Mouse (Mus musculus): ENCODE measurements at regions not wholly inside any gene's neighbourhood (a gene's known extent, or its start where the extent isn't known, plus 50 kb on each side); places are given as distances from the start of the nearest gene placed in this dataset.

DNA sequence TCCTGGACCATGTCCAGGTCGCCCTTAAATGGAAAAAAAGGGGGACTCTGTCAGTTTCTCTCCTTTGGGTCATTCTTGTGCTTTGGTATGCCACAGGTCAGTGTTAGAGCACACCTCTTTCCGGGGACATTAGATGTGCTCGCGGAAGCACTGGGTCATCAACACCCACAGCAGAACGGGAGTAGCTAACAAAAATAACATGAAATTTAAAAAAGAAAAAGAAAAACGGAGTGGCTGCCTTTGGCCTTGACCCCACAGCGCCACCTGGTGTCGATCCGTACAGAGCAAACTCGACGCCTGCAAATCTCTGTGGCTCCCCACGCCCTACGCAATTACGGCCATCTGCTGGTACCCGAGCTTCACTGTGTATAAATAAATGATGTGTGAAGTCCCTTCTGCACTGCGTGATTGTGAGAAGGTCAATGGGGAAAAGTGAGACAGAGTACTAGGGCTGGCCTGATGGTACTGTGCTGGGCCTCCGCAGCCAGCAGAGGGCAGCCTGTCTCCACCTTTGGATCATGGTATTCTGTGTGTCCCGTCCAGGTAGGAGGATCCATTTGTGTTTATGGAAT is 99.0 kb upstream of the Slc7a12 start:
- peak; percentile 3 to 59 for DNase-seq (ENCODE audit: low spot score in 2 of 2)

DNA sequence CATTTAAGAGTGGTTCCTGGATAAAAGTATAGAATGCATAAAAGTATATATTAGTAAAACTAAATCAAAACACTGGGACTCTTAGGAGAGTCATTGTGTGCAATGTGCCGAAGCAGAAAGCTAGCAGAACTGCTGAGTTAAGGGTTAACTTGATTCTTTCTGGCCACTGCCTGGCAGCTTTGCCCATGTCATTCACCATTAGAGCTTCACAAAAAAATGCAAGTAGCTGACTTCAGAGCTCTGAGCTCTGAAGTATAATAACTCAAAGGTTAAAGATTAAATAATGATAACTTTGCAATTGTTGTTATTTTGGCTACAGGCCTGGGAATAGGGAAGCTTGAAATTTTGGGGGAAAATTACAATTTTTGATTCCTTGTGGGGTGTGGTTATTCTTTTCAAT is 89.8 kb upstream of the Slc7a12 start:
- DNase-seq (ENCODE audit: low spot score in 2 of 2): no peak

DNA sequence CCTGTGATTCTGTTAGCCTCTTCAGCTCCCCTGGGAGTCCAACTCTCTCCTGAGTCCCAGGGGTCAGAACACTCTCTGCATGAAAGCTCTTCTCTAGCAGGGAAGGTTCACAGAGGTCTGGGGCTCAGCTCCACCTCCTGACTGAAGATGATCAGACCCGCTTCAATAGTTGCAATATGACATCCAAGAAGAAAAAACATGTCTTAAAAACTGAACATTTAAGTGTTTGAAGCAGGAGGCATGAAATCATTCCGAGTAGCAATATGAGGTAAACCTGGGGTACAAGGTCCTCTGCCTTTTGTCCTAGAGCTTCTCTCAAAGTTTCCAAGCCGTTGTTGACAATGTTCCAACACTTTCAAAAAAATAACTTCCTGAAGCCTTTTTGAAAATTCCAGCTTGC is 81.8 kb upstream of the Slc7a12 start:
- no peak for DNase-seq (ENCODE audit: low spot score in 2 of 2)

DNA sequence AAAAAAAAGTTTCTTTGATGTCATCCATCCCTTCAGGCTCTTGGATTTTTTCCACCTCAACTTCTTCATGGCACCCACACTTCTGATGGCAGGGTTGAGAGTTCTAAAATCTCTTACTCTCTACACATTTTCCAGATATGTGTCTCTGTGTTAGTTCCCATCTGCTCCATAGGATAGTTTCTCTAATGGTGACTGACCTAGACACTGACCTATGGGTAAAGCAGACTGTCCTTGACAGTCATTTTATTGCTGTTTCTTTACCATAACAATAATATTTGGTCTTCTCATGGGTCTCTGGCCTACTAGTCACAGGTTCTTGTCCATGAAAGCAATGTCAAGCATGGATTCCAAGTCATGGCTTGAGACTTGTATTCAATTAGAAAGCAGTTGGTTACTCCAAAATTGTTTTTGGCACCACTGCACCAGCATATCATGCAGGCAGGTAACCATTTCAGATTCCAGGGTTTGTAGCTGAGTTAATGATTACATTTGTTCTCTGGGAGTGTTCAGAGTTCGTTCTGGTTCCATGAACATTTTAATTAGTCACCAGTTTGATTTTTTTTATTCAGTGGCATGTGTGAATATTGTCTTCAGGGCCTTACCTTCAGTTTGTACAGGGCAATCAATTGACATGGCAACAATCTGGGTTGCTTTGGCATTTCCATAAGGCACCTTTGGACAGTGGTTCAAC is 71.9 kb upstream of the Slc7a12 start:
- DNase-seq (ENCODE audit: low spot score in 2 of 2): no peak

Measured in left cerebral cortex, adult 9 months (tissue).